Comparison of ENCODE assay signal across 28 mouse cellular contexts in genomic region chr11:121605604-121606003, GRCm38 (mm10).
DNase-seq lines count a peak whose midpoint lies in the region; ATAC-seq and TF ChIP-seq lines count a peak whose summit lies in the region.
"Had no signal": no experiment of that assay in that cellular context is flagged by ENCODE, and none has a peak within 500 bp of the region (broad histone marks: within the 10 kb centered on the region; RNA-seq: fewer than 3 reads in every experiment).

No protein-coding gene starts in this region.

- no peaks in the 10 kb centered on the region for H3K9me3 ChIP-seq in megakaryocyte, embryonic 14.5 days
- no peaks in the 10 kb centered on the region for H3K9me3 ChIP-seq in hindbrain, embryonic 11.5 days (ENCODE audit: control insufficient read depth, low read length)
- H3K9me3 ChIP-seq: embryonic facial prominence, embryonic 12.5 days; embryonic facial prominence, embryonic 15.5 days; forebrain, embryonic 12.5 days; G1E; heart, embryonic 10.5 days; hindbrain, embryonic 10.5 days had no signal

- DNase-seq in hindbrain, embryonic 11.5 days (ENCODE audit: low spot score): no peak
- DNase-seq in kidney, adult 2 months: no peak
- DNase-seq: adrenal gland, postnatal 10 days; adrenal gland, postnatal 36 days; cerebellum, adult 18-20 months; cerebellum, adult 9-10 months; cerebellum, postnatal 14 days; gastrocnemius, adult 2 months; gastrocnemius, postnatal 14 days; heart, adult 2 months had no signal

- 96% methylated on average over 6 of the region's 6 CpGs for WGBS in hindbrain, embryonic 11.5 days
- WGBS in kidney, adult 2 months: 88% methylated on average over 6 of the region's 6 CpGs

- H3K36me3 ChIP-seq in megakaryocyte, embryonic 14.5 days (replicated peaks; ENCODE audit: low read length): peaks cover 93% of the 10 kb centered on the region
- H3K36me3 ChIP-seq in C2C12 (ENCODE audit: control insufficient read depth, insufficient read depth) (peaks cover 60% of the 10 kb centered on the region), myocyte (ENCODE audit: control insufficient read depth, insufficient read depth) (peaks cover 50% of the 10 kb centered on the region)
- peaks cover 11% of the 10 kb centered on the region; the same call in 1 of the 2 replicates for H3K36me3 ChIP-seq in hindbrain, embryonic 11.5 days (ENCODE audit: control insufficient read depth, insufficient read depth, low read length)
- no peaks in the 10 kb centered on the region for H3K36me3 ChIP-seq in kidney, adult 2 months (ENCODE audit: control insufficient read depth, insufficient read depth, low read length)

- no peak for TF ChIP-seq POLR2A in myocyte (IDR thresholded peaks at IDR 0.05; ENCODE audit: insufficient read length, low read depth)
- TF ChIP-seq POLR2A in kidney, adult 2 months (IDR thresholded peaks at IDR 0.05; ENCODE audit: low read depth, low read length): no peak

- no peak for TF ChIP-seq CTCF in C2C12 (IDR thresholded peaks at IDR 0.05; ENCODE audit: control insufficient read depth, insufficient read depth, insufficient read length)
- TF ChIP-seq CTCF in kidney, adult 2 months (conservative IDR thresholded peaks at IDR 0.05; ENCODE audit: insufficient read depth, insufficient read length, low read depth, low read length): no peak

- H3K27ac ChIP-seq in hindbrain, embryonic 11.5 days (ENCODE audit: low read depth, low read length): no peak overlapping the region
- no peak overlapping the region for H3K27ac ChIP-seq in kidney, adult 2 months (ENCODE audit: insufficient read depth, low read depth, low read length)
- H3K27ac ChIP-seq: embryonic facial prominence, embryonic 12.5 days; embryonic facial prominence, embryonic 15.5 days; forebrain, embryonic 12.5 days; gastrocnemius, adult 2 months; heart, adult 2 months; heart, embryonic 10.5 days; hindbrain, embryonic 10.5 days; hindbrain, embryonic 14.5 days; hindbrain, postnatal 0 days had no signal

- H3K79me3 ChIP-seq in C2C12 (ENCODE audit: low read depth): no peaks in the 10 kb centered on the region

- H3K4me3 ChIP-seq in megakaryocyte, embryonic 14.5 days (replicated peaks): peak overlapping the region; percentile 29
- H3K4me3 ChIP-seq in C2C12 (ENCODE audit: insufficient read depth, poor library complexity, severe bottlenecking) (no peak overlapping the region), myocyte (no peak overlapping the region)
- no peak overlapping the region for H3K4me3 ChIP-seq in hindbrain, embryonic 11.5 days (ENCODE audit: low read depth, low read length)
- no peak overlapping the region for H3K4me3 ChIP-seq in kidney, adult 2 months (ENCODE audit: insufficient read depth, low read depth, low read length)
- H3K4me3 ChIP-seq: embryonic facial prominence, embryonic 12.5 days; embryonic facial prominence, embryonic 15.5 days; forebrain, embryonic 12.5 days; gastrocnemius, adult 2 months; heart, adult 2 months; heart, embryonic 10.5 days; hindbrain, embryonic 10.5 days had no signal

- no peak for ATAC-seq in megakaryocyte, adult 5-6 weeks (ENCODE audit: poor library complexity, severe bottlenecking)
- peak; percentile 64 for ATAC-seq in granulocyte monocyte progenitor cell, adult 5-6 weeks (replicated peaks; ENCODE audit: poor library complexity, severe bottlenecking)
- no peak for ATAC-seq in hindbrain, embryonic 11.5 days (ENCODE audit: low FRiP score)
- ATAC-seq: forebrain, embryonic 16.5 days; hindbrain, postnatal 0 days; inflammation-experienced regulatory T-cells, adult 6 months; intestine, embryonic 16.5 days; Patski had no signal

- H3K4me1 ChIP-seq in megakaryocyte, embryonic 14.5 days: peaks cover 35% of the 10 kb centered on the region
- H3K4me1 ChIP-seq in hindbrain, embryonic 11.5 days (replicated peaks; ENCODE audit: control insufficient read depth, insufficient read depth, low read length): no peaks in the 10 kb centered on the region
- H3K4me1 ChIP-seq in kidney, adult 2 months (ENCODE audit: control insufficient read depth, insufficient read depth, low read length): no peaks in the 10 kb centered on the region
- H3K4me1 ChIP-seq: embryonic facial prominence, embryonic 12.5 days; forebrain, embryonic 12.5 days; hindbrain, embryonic 10.5 days had no signal

- no peaks in the 10 kb centered on the region for H3K27me3 ChIP-seq in megakaryocyte, embryonic 14.5 days (replicated peaks)
- H3K27me3 ChIP-seq in C2C12 (ENCODE audit: control insufficient read depth, insufficient read depth, insufficient read length): no peaks in the 10 kb centered on the region
- H3K27me3 ChIP-seq in myocyte (ENCODE audit: control insufficient read depth, insufficient read depth, insufficient read length): no peaks in the 10 kb centered on the region
- H3K27me3 ChIP-seq in hindbrain, embryonic 11.5 days (ENCODE audit: control insufficient read depth, insufficient read depth, low read length): no peaks in the 10 kb centered on the region
- no peaks in the 10 kb centered on the region for H3K27me3 ChIP-seq in kidney, adult 2 months (replicated peaks; ENCODE audit: control insufficient read depth, insufficient read depth, low read length)
- H3K27me3 ChIP-seq: CH12.LX; embryonic facial prominence, embryonic 12.5 days; embryonic facial prominence, embryonic 15.5 days; forebrain, embryonic 12.5 days; Patski had no signal

- no peak overlapping the region for H3K9ac ChIP-seq in hindbrain, embryonic 11.5 days (ENCODE audit: low read depth, low read length)
- H3K9ac ChIP-seq: embryonic facial prominence, embryonic 12.5 days; embryonic facial prominence, embryonic 15.5 days; forebrain, embryonic 12.5 days; hindbrain, embryonic 14.5 days had no signal

- H3ac ChIP-seq in C2C12 (ENCODE audit: control insufficient read depth, insufficient read length, low read depth) (no peak overlapping the region), myocyte (ENCODE audit: control insufficient read depth, insufficient read length) (no peak overlapping the region)

- peak overlapping the region; percentile 36 for H3K4me2 ChIP-seq in myocyte (ENCODE audit: low read depth)
- H3K4me2 ChIP-seq in hindbrain, embryonic 11.5 days (replicated peaks; ENCODE audit: low read depth, low read length): no peak overlapping the region
- H3K4me2 ChIP-seq: embryonic facial prominence, embryonic 12.5 days; embryonic facial prominence, embryonic 15.5 days; forebrain, embryonic 12.5 days; hindbrain, embryonic 14.5 days had no signal

- no peaks in the 10 kb centered on the region for H3K79me2 ChIP-seq in C2C12 (ENCODE audit: control insufficient read depth, insufficient read depth)
- H3K79me2 ChIP-seq in myocyte (ENCODE audit: control insufficient read depth, insufficient read depth): no peaks in the 10 kb centered on the region

TF ChIP-seq in C2C12, 6 proteins besides CTCF, POLR2A, EP300 and RAD21:
- TF ChIP-seq MYOD1 (IDR thresholded peaks at IDR 0.05; ENCODE audit: control insufficient read depth, insufficient read length, low read depth) (peak; percentile 84), MAX (IDR thresholded peaks at IDR 0.05) (no peak), CEBPB (IDR thresholded peaks at IDR 0.05; ENCODE audit: low read depth) (no peak)

TF ChIP-seq in myocyte, 11 proteins besides CTCF, POLR2A, EP300 and RAD21:
- no peak for TF ChIP-seq MAX (IDR thresholded peaks at IDR 0.05; ENCODE audit: low read depth)
- TF ChIP-seq E2F4 (IDR thresholded peaks at IDR 0.05; ENCODE audit: insufficient read depth): no peak
- no peak for TF ChIP-seq CEBPB (IDR thresholded peaks at IDR 0.05; ENCODE audit: insufficient read depth, poor library complexity, severe bottlenecking)
- peak; percentile 86 for TF ChIP-seq TCF3 (IDR thresholded peaks at IDR 0.05; ENCODE audit: insufficient read length, low read depth)
- TF ChIP-seq MYOD1 (IDR thresholded peaks at IDR 0.05; ENCODE audit: control insufficient read depth in 1 of 3, insufficient read length in 2 of 3, low read depth in 2 of 3): peak; percentile 76 to 99 (median 95)
- peak; percentile 85 to 99 (median 94) for TF ChIP-seq MYOG (IDR thresholded peaks at IDR 0.05; ENCODE audit: control insufficient read depth in 1 of 3, insufficient read depth in 1 of 3, insufficient read length in 2 of 3, low read depth in 2 of 3)
- peak; percentile 75 for TF ChIP-seq TCF12 (IDR thresholded peaks at IDR 0.05; ENCODE audit: insufficient read depth, poor library complexity, severe bottlenecking)
- no peak for TF ChIP-seq REST (IDR thresholded peaks at IDR 0.05; ENCODE audit: insufficient read depth, insufficient read length)
- TF ChIP-seq POLR2AphosphoS2 (IDR thresholded peaks at IDR 0.05; ENCODE audit: insufficient read length, low read depth): no peak
- TF ChIP-seq SRF (IDR thresholded peaks at IDR 0.05; ENCODE audit: control insufficient read depth, insufficient read length, low read depth): peak; percentile 55
- no peak for TF ChIP-seq USF1 (IDR thresholded peaks at IDR 0.05; ENCODE audit: low read depth)
